Mouse (Mus musculus) lung, embryonic 16.5 days (tissue): ENCODE results near the gene Gh. TPM values are rescaled to one million over a fixed set of nuclear protein-coding genes. Genes with fewer than 3 reads are reported as not detected.

ENCODE experiments used
- ATAC-seq: fragments of 200-750 bp; cut with Nextera tagmentation; 2 replicates; pipeline ENCODE4 v1.8.0; 2017; ENCODE audit warnings: low read depth, mild to moderate bottlenecking, moderate library complexity
- H3K27ac ChIP-seq: fragments of 300-500 bp; sonication (generic); 2 replicates; pipeline ENCODE4 v1.5.1; 2014; ENCODE audit warnings: mild to moderate bottlenecking, control low read depth, low read length
- H3K27me3 ChIP-seq: fragments of 300-500 bp; sonication (generic); 2 replicates; pipeline ENCODE4 v1.6.1; 2014; ENCODE audit warnings: low read depth, low read length, mixed read lengths; ENCODE audit not compliant: control insufficient read depth, insufficient read depth
- H3K36me3 ChIP-seq: fragments of 300-500 bp; sonication (generic); 2 replicates; pipeline ENCODE4 v1.6.1; 2014; ENCODE audit warnings: low read length; ENCODE audit not compliant: control insufficient read depth, insufficient read depth
- H3K4me1 ChIP-seq: fragments of 300-500 bp; sonication (generic); replicated peaks from 2 replicates; pipeline ENCODE4 v1.6.1; 2014; ENCODE audit warnings: low read length, mixed read lengths; ENCODE audit not compliant: control insufficient read depth, insufficient read depth
- H3K4me2 ChIP-seq: fragments of 300-500 bp; sonication (generic); 2 replicates; pipeline ENCODE4 v1.6.1; 2014; ENCODE audit warnings: low read depth, low read length, control low read depth
- H3K4me3 ChIP-seq: fragments of 300-500 bp; sonication (generic); 2 replicates; pipeline ENCODE4 v1.5.1; 2014; ENCODE audit warnings: mild to moderate bottlenecking, low read length, control low read depth
- H3K9ac ChIP-seq: fragments of 300-500 bp; sonication (generic); 2 replicates; pipeline ENCODE4 v1.6.1; 2014; ENCODE audit warnings: low read length, control low read depth
- H3K9me3 ChIP-seq: fragments of 300-500 bp; sonication (generic); 2 replicates; pipeline ENCODE4 v1.6.1; 2016; ENCODE audit warnings: low read length; ENCODE audit not compliant: control insufficient read depth
- WGBS: fragments of 180-500 bp; shearing (Covaris S2); extraction: QIAGEN DNeasy Blood & Tissue Kit; methylation state at CpG from one replicate; pipeline ENCODE4 v1.1.7; 2014; 5-methylcytosine and 5-hydroxymethylcytosine counted together
- polyA plus RNA-seq: library from polyadenylated mRNA; unstranded; fragments of >200 nt; fragmentation: Nextera tagmentation; extraction: Ambion mirVana; gene quantifications from 2 replicates; pipeline ENCODE4 v1.2.1, GENCODE M21; 2015

Gh gene
- polyA plus RNA-seq, 1 experiment from 2014 or later, result not detected

GRCm38 (mm10) chr11:106268326-106269059, 33.2 kb downstream of the Gh start:
- WGBS, result 36% methylated on average over 8 of the region's 8 CpGs
- peaks cover 42% of the 10 kb centered on the region for H3K36me3 ChIP-seq

DNA sequence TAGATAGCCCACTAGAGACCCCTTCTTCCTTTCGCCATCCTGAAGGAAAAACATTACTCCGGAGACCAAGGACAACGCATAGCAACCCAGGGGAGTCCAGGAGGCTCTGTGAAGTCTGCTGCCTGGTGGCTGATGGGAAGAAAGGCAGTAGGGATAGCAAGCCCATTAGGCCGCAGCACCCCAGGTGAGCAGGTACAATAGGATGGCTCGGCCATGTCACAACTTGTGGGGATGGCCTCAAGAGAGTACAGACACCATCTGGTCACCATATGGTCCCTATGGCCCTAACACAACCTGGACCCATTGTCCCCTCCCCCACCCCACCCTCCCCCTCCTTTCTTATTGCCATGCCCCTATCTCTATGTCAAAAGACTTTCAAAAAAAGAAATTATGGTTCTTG, 33.8 kb downstream of the Gh start:
- ATAC-seq, result no peak
- peak overlapping the region; percentile 40 for H3K4me2 ChIP-seq
- H3K4me3 ChIP-seq, result peak overlapping the region; percentile 19; the same call in 1 of the 2 replicates
- WGBS, result 58% methylated on average over 5 of the region's 5 CpGs
- peaks cover 49% of the 10 kb centered on the region for H3K36me3 ChIP-seq
- no peaks in the 10 kb centered on the region for H3K27me3 ChIP-seq
- H3K9me3 ChIP-seq, result no peaks in the 10 kb centered on the region
- no peak overlapping the region; the same call in 1 of the 2 replicates for H3K9ac ChIP-seq
- H3K27ac ChIP-seq, result peak overlapping the region; percentile 77
- H3K4me1 ChIP-seq, result peaks cover 33% of the 10 kb centered on the region

More at GRCm38 (mm10) chr11:106268326-106269059, 33.2 kb downstream of the Gh start:
- Histone ChIP-seq H3K27me3 (no peaks in the 10 kb centered on the region), H3K9ac (peak overlapping the region; percentile 40), H3K4me1 (peaks cover 33% of the 10 kb centered on the region), H3K4me2 (peak overlapping the region; percentile 40), H3K4me3 (peak overlapping the region; percentile 19), H3K27ac (peak overlapping the region; percentile 77), H3K9me3 (no peaks in the 10 kb centered on the region)
- no peak for ATAC-seq

- H3K27ac ChIP-seq, result peak overlapping the region; percentile 77
Measured at GRCm38 (mm10) chr11:106267311-106267852, 34.3 kb downstream of the Gh start.

DNA sequence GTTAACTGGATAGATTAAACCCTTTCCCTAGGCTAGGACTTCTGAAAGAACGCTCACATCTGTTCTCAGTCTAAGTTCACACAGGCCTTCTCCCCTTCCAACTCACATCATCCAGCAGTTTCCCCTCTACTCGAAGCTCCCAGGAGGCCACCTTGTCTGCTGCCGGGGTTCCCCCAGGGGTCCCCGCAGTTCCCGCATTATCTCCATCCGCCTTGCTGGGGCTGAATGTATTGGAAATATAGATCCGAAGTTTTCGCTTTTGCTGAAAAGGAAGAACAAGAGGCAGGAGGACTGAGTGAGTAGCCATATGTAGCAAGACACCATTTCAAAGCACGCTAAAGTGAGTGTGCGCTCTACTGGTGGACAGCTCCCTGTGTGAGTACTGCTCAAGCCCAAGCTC, 35.2 kb downstream of the Gh start:
- Histone ChIP-seq H3K9me3 (no peaks in the 10 kb centered on the region), H3K4me1 (peaks cover 33% of the 10 kb centered on the region), H3K27ac (no peak overlapping the region), H3K4me2 (no peak overlapping the region), H3K4me3 (no peak overlapping the region), H3K9ac (no peak overlapping the region), H3K36me3 (peaks cover 61% of the 10 kb centered on the region), H3K27me3 (no peaks in the 10 kb centered on the region)
- 90% methylated on average over 10 of the region's 10 CpGs for WGBS
- ATAC-seq, result no peak

More at GRCm38 (mm10) chr11:106267311-106267852, 34.3 kb downstream of the Gh start:
- no peaks in the 10 kb centered on the region for H3K9me3 ChIP-seq
- peaks cover 33% of the 10 kb centered on the region for H3K4me1 ChIP-seq
- no peak overlapping the region for H3K9ac ChIP-seq
- peaks cover 53% of the 10 kb centered on the region for H3K36me3 ChIP-seq
- no peak overlapping the region for H3K4me3 ChIP-seq
- H3K27me3 ChIP-seq, result no peaks in the 10 kb centered on the region
- 0 out of 2 replicates have a peak overlapping the region, but pooled peaks have one; percentile 40 for H3K4me2 ChIP-seq
- ATAC-seq, result no peak
- WGBS, result 61% methylated on average over 15 of the region's 15 CpGs

DNA sequence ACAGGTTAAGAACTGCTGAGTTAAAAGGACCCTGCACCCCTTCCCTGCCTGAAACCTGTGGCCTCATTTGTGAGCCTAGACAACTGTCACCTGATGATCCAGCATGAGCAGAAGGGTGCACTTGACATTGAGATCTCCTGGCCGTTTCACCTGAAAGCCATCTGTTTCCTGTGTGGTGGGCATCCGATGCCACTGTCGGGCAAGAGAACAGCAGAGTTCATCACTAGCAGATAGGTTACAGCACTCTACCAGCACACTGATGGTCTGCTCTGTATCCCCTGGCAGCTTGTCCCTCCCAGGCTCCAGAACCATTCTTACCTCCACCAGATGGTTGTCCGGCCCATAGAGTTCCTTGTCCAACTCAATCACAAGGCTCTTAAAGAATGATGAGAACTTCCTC, 36.1 kb downstream of the Gh start:
- Histone ChIP-seq H3K4me3 (no peak overlapping the region), H3K9me3 (no peaks in the 10 kb centered on the region), H3K9ac (no peak overlapping the region), H3K4me2 (no peak overlapping the region), H3K36me3 (peaks cover 65% of the 10 kb centered on the region), H3K27me3 (no peaks in the 10 kb centered on the region), H3K27ac (no peak overlapping the region), H3K4me1 (peaks cover 29% of the 10 kb centered on the region)
- WGBS, result 86% methylated on average over 4 of the region's 4 CpGs
- ATAC-seq, result no peak

GRCm38 (mm10) chr11:106264988-106265387, 36.7 kb downstream of the Gh start:
- H3K27me3 ChIP-seq, result no peaks in the 10 kb centered on the region
- H3K4me2 ChIP-seq, result no peak overlapping the region
- H3K27ac ChIP-seq, result no peak overlapping the region
- H3K36me3 ChIP-seq, result peaks cover 66% of the 10 kb centered on the region
- H3K4me3 ChIP-seq, result no peak overlapping the region
- H3K4me1 ChIP-seq, result peaks cover 25% of the 10 kb centered on the region
- no peak for ATAC-seq
- no peaks in the 10 kb centered on the region for H3K9me3 ChIP-seq
- H3K9ac ChIP-seq, result no peak overlapping the region
- 82% methylated on average over 15 of the region's 15 CpGs for WGBS

DNA sequence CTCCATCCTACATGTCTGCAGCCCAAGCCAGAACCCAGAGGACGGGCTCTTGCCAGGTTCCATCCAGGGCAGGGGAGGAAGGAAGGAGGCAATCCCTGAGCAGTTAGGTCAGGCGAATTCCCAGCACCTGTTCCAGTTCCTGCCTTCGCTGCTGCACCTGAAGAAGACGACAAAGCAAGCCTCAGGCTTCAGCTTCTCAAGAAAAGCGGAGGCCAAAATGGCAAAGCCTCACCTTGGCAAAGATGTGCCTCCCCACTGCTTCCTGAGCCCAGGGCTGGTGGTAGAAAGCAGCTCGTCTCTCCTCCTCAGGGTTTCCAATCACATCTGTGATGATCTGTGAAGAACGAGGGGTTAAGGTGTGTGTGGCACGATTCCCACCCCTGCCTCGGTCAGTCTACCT, 37.7 kb downstream of the Gh start:
- ATAC-seq, result no peak
- peaks cover 70% of the 10 kb centered on the region for H3K36me3 ChIP-seq

DNA sequence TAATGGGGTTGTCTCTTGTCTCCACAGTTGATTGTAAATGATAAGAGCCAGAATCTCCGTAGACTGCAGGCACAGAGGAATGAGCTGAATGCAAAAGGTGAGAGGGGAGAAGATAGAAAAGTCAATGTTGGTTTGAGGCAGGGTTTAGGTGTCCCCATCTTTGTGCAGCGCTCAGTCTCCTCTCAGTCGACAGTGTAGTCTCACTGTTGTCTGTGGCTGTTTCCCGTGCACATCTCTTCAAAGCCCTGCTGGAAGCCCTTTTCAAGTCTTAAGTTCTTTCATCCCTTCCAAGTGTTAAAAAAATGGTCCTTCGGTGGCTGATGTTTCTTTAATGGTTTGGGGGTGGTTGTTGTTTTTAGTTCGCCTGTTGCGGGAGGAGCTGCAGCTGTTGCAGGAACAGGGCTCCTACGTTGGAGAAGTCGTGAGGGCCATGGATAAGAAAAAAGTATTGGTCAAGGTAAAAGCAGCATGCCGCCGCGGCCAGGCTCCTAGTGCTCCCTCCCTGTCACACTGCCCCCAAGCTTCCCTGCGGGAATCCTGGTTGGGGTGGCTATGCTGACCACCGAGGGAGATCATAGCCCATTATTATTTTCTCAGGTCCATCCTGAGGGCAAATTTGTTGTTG, 40.7 kb downstream of the Gh start:
- peaks cover 60% of the 10 kb centered on the region for H3K36me3 ChIP-seq
- H3K4me1 ChIP-seq, result peaks cover 13% of the 10 kb centered on the region
- no peak overlapping the region for H3K4me3 ChIP-seq
- no peak overlapping the region for H3K27ac ChIP-seq
- WGBS, result 65% methylated on average over 14 of the region's 14 CpGs
- no peak for ATAC-seq
- no peak overlapping the region for H3K4me2 ChIP-seq
- no peaks in the 10 kb centered on the region for H3K27me3 ChIP-seq
- H3K9ac ChIP-seq, result no peak overlapping the region
- H3K9me3 ChIP-seq, result no peaks in the 10 kb centered on the region

More for the DNA sequence above, 37.7 kb downstream of the Gh start:
- H3K9ac ChIP-seq, result no peak overlapping the region
- H3K4me1 ChIP-seq, result peaks cover 20% of the 10 kb centered on the region
- H3K27ac ChIP-seq, result no peak overlapping the region
- 85% methylated on average over 9 of the region's 9 CpGs for WGBS
- no peak overlapping the region for H3K4me3 ChIP-seq
- no peaks in the 10 kb centered on the region for H3K27me3 ChIP-seq
- H3K4me2 ChIP-seq, result no peak overlapping the region
- H3K9me3 ChIP-seq, result no peaks in the 10 kb centered on the region

DNA sequence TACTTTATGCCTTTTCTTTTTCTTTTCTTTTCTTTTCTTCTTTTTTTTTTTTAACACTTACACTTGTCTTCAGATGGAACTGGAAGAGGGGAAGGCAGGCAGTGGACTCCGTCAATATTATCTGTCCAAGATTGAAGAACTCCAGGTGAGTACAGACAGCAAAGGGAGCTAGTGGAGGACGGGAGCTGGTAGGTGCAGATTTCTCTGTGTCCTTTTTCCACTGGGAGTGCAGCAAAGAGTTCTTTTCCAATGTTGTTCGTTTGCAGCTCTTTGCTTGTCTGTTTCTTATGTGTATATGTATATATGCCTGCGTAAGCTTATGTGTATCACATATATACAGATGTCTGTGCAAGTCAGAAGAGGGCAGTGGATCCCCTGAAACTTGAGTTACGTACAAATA, 44.9 kb downstream of the Gh start:
- H3K36me3 ChIP-seq, result peaks cover 30% of the 10 kb centered on the region

More for the DNA sequence above, 44.9 kb downstream of the Gh start:
- Histone ChIP-seq H3K4me2 (peak overlapping the region; percentile 81), H3K27ac (peak overlapping the region; percentile 63), H3K4me1 (peaks cover 18% of the 10 kb centered on the region), H3K27me3 (no peaks in the 10 kb centered on the region), H3K4me3 (peak overlapping the region; percentile 96), H3K9me3 (no peaks in the 10 kb centered on the region), H3K9ac (peak overlapping the region; percentile 91)
- ATAC-seq, result no peak
- 51% methylated on average over 5 of the region's 5 CpGs for WGBS
